Mouse (Mus musculus): ENCODE measurements around the gene Tshz2.

GRCm38 (mm10) chr2:169833638-169834037, 200.8 kb downstream of the Tshz2 start:
- no peak for TF ChIP-seq CTCF (IDR thresholded peaks at IDR 0.05)
- no peak for TF ChIP-seq EP300 (IDR thresholded peaks at IDR 0.05)

Measured in lung, postnatal 0 days (tissue).